Mouse (Mus musculus): Measurements from ENCODE around the gene Gga3.

The Gga3 gene

DNA sequence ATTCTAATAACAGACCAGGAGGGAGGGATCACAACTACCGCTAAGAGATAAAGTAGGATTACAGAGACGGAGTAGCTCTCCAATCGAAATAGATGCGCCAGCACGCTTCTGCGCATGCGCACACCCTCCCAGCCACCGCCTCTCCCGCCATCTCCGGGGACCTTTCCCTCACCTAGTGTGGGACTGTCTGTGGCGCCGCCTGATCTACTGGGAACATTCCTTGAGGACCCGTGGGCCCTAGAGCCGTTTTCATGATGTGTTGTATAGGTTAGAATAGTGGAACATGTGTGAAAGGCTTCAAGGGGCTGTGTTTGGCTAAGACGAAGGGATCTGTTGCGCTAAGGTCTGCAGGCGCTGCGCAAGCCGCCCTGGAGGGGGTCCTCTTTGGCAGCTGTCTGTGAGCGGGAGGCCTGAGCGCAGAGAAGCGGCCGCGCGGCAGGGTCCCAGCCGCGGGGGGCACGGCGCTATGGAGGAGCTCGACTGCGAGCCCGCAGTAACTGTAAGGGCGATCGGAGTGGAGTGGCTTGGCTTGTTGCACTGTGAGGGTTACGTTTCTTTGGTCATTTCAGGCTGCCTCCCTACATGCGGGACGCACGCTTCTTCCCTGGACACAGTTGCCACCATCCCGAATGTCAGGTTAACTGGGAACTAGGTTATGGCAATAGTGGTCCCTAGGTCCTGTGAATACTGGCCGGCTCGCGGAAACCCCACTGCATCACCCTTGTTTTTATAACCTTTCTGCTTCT lies 39.6 kb downstream of the Gga3 start, which contains the start of gene Nup85:
TSS of gene Nup85 (plus strand) at position 371 of the 746 bp plus-strand sequence.
- peak; percentile 92 for DNase-seq (ENCODE audit: extremely low read depth, low read depth)

- peak; percentile 35 for DNase-seq (ENCODE audit: extremely low read depth, low read depth)
Observed at GRCm38 (mm10) chr11:115563406-115563805, 40.4 kb downstream of the Gga3 start.

- DNase-seq (ENCODE audit: extremely low read depth, low read depth): no peak
Observed at GRCm38 (mm10) chr11:115555717-115556116, 48.1 kb downstream of the Gga3 start.

- DNase-seq (ENCODE audit: extremely low read depth, low read depth): no peak
Observed at GRCm38 (mm10) chr11:115552783-115553182, 51.1 kb downstream of the Gga3 start.

GRCm38 (mm10) chr11:115543571-115543970 lies 60.3 kb downstream of the Gga3 start:
- no peak for DNase-seq (ENCODE audit: extremely low read depth, low read depth)

DNA sequence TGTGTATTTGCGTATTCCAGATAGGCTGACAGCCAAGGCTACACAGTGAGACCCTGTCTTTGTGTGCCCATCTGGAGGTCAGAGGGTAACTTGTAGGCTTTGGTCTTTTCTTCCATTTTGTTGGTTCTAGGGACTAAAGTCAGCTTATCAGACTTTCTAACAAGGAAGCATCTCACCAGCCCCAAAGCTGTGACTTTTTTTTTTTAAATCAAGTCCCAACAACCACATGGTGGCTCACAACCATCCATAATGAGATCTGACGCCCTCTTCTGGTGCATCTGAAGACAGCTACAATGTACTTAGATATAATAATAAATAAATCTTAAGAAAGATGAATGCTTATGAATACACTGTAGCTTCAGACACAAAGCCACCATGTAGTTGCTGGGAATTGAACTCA lies 65.8 kb downstream of the Gga3 start:
- peak; percentile 49 for DNase-seq (ENCODE audit: extremely low read depth, low read depth)

GRCm38 (mm10) chr11:115536856-115537568 lies 66.8 kb downstream of the Gga3 start:
- DNase-seq (ENCODE audit: extremely low read depth, low read depth): peak; percentile 26

DNA sequence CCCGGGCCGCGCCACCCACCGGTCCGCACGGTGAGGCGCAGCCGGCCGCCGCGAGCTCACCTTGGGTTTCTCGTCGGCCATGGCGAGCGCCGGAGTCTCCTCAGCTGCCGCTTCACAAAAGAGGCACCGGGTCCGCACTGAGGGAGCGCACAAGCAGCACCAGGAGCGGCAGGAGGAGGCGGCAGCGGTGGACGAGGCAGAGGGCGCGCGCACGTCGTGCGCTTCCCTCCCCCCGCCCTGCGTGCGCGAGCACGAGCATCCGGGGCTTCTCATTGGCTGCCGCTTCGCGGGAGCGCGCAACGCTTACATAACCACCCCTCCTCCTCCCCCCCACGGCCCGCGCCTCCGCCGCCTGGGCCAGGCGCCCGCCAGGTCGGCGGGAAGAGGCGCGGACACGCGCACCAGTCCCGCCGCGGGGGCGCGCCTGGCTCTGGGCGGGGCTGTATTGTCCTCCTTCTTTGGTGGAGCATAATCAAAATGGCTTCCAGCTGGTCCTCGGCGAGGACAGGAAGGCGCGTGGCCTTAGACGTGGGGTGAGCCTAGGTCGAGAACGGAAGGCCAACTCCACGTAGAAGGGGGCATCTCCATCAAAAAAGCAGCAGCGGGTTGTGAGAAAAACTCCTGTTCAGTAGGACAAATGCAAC lies 67.7 kb downstream of the Gga3 start, which contains the start of gene Sumo2:
TSS of gene Sumo2 (minus strand) at position 239 of the 644 bp plus-strand sequence.
- DNase-seq (ENCODE audit: extremely low read depth, low read depth): peak; percentile 80

GRCm38 (mm10) chr11:115535401-115536037 lies 68.3 kb downstream of the Gga3 start:
- peak; percentile 18 for DNase-seq (ENCODE audit: extremely low read depth, low read depth)

DNA sequence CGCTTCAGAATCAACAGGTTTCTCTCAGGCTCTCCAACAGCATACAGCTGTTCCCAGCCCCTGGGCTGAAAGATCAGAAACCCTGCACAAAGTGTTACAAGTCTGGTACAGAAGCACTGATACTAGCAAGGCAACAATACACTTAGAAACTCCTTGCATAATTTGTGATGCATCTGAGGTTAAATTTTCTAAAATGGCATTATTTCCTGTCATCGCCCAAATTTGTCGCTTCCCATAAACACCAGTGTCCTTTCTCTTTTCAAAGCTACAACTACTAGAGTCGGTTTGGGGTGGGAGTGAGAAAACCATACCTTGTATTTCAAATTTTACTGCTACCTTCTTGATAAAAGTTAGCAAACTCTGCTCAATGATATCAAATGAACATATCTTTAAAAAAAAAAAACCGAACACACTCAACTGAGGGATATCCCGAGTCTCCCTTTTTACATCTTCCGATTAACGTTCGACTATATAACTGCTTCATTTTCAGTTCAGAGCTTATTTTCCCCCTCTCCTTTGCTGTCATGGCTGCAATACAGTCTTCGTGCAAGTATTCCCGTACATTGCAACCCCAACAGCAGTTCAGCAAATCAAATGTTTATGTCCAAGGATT lies 69.0 kb downstream of the Gga3 start:
- DNase-seq (ENCODE audit: extremely low read depth, low read depth): no peak

Measured in MEL-GATA-1-ER (cell line).